Mouse (Mus musculus): Measurements from ENCODE around the gene Exosc8.
A peak's percentile ranks its signal among the peaks of the same experiment; 100 is the strongest.
"Not testable (repeated sequence)": the region's sequence is repeated elsewhere in the genome, so short reads cannot be mapped to it uniquely, and the experiment has no call there.

Gene Exosc8

DNA sequence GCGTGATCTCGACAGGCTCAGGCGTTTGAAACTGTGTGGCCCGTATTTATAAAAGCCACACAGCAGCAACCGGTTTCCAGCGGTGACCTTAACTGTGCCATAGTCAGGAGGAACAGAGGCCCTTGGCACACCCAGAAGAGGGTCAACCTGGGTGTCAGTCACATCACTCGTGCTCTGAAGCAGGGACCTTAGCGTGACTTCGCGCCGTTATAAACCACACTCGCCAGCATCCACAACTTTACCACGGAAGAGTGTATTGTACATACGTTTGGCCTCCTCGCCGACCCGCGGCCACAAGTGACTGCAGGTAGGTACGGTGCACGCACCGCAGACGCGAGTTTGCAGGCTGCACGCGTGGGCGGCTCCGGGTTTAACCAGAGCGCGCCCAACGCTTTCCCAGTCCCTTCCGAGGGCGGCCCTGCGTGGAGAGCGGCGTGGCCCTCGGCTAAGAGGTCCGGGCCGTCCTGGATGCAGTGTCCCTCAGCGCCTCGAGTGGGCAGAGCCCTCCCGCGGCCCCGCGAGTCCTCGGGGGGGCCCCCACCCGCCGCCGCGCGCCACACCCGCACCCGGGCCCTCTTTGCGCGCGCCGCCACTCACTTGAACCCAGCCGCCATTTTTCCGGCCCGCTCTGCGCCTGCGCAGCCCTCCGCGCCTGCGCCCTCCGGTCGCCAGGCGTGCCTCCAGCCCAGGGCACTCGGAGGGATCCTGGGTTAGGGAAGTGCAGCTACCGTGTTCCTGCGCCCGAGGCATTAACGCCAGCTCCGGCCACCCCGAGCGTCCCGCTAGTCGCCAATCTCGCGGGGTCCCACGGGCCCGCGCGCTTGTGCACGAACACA is 564 bp downstream of the Exosc8 start:
- DNase-seq = peak; percentile 92

DNA sequence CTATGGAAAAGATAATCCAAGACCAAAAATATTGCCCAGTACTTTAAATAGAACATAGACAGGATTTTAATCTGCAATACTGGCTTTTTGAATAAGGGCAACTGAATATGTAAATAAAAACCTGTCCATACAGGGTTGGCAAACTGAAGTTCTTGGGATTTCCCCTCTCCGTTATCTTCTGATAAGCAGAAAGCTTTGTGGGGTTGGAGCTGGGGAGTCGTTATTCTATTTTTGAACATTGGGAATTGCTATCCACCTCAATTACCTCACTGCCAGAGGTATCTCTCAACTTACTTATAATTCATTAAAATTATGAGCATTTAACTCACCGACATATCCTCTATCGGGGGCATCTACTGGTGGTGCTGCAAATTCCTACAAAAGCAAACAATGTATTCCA is 2.8 kb downstream of the Exosc8 start:
- DNase-seq = no peak

DNA sequence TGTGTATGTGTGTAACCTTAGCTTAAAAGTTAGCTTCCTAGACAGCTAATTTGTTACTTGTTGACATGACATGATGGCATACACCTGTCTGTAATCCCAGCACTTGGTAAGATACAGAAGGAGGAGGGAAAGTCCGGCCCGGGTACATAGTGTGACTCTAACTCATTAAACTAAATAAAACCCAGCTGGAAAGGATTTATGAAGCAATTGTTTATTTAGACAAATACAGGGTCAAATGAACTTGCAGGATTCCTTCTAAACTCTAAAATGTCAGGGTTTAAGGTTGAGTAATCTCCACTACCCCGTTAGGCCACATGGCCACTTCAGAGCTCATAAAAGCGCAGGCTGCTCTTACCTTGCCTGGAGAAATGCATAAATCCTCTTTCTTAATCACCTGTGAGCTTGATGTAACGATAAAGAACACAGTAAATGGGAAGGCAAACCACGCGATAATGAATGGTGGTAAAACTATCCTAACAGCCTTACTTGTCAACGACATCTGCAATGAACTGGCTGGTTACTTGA is 3.5 kb downstream of the Exosc8 start:
- no peak for DNase-seq

DNA sequence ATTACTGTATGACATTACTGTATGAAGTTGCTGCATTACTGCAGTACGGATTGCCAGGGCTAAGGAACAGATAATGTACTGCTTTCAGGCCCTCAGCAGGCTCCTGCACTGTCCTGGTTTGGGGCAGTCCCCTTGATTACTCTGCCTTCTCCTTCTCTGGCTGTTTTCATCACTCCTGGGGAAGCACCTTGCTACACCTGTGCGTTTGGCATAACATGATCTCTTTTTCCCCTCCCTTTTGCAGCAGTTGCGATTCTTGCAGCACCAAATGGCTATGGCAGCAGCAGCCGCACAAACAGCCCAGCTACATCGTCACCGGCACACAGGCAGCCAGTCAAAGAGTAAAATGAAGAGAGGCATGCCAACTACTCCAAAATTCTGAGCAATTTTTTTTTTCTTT is 7.1 kb downstream of the Exosc8 start:
- no peak for DNase-seq

DNA sequence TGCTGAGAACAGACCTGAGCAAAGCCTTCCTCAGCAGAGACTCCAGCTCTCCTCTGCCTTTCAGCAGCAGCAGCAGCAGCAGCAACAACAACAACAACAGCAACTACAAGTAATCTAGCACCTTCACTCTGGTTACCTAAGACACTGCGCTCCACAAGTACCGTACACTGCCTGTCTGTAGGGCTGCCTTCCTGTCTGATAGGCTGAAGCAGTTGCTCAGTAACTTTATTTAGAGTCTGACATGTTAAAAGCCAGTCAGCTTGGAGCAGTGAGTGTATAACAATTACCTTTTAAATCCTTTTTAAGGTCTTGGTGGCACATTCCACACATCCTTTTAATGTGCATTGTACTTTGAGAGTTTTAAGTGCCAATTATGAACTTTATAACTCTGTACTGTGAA is 7.6 kb downstream of the Exosc8 start:
- DNase-seq = no peak

DNA sequence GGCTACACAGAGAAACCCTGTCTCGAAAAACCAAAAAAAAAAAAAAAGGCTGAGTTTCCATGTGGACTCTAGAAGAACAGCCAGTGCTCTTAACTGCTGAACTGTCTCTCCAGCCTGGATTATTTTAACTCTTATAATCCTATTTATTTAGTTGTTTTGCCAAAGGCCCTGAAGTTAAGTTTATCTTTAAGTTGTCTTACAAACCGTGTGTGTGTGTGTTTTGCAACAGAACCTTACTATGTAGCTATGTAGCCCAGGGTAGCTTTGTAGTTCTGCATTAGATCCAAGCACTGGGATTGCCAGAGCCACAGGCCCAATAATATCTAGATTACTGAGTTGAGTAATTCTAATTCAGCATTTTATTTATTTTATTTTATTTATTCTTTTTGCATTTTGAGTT is 9.8 kb downstream of the Exosc8 start:
- no peak for DNase-seq

DNA sequence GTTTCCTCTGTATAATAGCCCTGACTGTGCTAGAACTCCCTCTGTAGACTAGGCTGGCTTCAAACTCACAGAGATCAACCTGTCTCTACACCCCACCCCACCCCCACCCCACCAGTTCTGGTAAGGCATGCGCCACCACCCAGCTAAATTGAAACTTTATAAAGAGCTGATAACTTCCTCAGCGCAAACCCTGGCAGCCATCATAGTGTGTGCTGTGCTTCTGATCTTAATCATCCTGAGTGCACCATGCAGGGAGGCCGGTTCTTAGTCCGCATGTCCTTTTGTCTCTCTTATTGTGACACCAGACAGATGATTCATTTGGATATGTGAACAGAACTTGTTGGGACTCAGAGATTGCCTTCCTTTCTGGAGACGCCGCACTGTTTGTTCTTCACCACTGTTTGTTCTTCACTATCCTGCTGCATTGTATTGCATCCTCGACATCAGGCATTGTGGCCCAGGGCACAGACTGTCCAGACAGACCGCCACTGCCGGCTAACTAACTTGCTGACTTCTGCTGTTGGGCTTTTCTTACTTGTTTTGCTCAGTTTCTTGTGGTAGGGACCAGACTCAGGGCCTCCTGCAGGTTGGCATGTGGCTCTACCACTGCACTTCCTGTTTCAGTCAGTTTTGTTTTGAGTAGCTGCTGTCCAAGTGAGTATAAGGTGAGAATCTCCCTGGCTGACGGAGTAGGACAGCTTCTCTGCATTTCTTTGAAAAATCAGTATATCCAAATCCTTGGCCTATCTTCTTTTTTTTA is 11.3 kb downstream of the Exosc8 start:
- DNase-seq = peak; percentile 18

DNA sequence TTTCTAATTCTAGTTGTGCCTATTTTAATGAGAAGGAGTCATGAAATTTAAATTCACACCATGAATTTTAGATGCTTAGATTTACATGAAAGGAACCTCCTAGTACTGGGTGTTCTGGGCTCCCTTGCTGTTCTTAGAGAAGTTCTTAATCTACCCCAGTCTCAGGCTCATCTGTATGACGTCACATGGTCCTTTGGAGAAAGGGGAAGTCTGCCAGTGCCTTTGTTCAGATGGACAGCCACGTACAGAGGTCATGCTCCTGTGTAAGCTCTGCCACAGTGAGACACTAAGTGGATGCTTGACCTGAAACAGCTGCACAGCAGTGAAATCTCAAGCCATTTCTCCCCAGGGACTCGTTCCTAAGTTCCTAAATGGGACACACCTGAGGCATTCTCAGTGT is 16.2 kb downstream of the Exosc8 start:
- DNase-seq = no peak

DNA sequence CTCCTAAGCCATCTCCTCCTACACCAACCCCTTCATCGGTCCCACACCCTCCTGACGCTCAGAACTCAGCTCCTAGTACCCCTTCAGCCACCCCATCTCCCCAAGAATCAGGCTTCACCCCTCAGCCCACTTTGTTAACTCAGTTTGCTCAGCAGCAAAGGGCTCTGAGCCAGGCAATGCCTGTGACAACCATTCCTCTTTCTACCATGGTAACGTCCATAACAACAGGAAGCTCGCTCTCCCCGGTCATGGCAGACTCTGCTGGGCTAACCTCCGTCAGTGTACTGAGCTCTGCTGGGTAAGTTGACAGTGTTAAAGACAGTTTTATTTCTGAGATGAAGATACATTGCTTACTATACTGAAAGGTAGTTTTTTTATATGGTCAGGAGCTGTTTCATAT is 17.8 kb downstream of the Exosc8 start:
- no peak for DNase-seq

DNA sequence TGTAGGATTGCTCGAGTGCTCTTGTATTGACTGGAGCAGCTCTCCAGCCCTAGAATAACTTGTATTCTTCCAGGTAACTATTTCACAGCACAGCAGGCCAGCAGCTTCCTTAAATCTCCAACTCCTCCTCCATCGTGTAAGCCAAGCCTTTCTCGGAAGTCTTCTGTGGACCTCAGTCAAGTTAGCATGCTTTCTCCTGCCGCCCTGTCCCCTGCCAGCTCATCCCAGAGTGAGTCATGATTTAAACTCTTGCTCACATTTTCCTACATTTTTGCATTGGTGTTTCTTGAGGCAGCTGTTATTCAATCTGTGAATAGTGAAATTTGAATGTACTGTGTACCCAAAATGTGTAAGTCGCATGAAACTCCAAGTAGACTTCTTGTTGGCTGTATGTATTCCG is 19.7 kb downstream of the Exosc8 start:
- no peak for DNase-seq

DNA sequence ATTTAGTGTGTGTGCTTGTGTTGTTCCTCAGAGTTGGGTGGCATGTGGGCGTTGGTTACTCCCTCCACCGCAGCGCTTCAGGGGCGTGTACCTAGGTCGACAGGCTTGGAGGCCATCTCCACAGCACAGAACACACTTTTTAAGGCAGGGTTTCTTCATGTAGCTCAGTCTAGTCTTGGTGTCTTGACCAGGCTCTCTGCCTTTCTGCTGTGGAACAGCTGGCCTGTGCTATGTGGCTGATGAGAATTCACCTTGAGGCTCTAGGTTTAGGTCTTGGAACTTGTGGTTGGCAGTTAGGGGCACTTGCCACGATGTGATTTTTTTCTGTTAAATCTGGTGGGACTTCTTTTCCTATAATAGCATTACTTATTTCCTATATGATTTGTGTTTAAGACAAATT is 20.9 kb downstream of the Exosc8 start, which contains the start of gene Gm21958:
Gm21958 (minus strand) TSS at position 101 of the 400 bp plus-strand sequence.
- no peak for DNase-seq

DNA sequence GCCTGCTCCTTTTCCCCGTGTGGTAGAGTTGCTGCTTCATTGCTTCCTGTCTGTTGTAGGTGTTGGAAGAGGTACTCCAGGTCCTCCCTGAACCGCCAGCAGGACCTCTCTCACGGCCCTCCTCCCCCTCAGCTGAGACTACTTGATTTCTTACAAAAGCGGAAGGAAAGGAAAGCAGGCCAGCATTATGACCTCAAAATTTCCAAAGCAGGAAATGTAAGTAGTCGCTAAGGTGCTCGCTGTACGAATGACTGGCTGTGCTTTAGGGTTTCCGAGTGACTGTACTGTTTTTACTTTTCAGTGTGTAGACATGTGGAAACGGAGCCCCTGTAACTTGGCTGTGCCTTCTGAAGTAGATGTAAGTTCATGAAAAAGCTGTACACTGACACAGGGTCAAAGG is 26.2 kb downstream of the Exosc8 start:
- no peak for DNase-seq

DNA sequence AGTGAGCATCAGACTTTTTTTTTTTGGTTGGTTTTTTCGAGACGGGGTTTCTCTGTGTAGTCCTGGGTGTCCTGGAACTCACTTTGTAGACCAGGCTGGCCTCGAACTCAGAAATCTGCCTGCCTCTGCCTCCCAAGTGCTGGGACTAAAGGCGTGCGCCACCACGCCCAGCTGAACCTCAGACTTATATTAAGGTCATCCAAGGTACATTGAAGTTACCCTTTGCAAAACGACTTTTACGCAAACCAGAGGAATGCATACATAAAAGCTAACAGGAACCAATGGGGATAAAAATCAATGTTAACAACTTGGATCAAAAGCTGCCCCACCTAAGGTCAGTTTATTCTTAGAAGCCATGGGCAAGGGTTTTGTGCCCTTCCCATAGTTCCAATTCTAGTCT is 31.1 kb downstream of the Exosc8 start:
- not testable (repeated sequence) for DNase-seq

DNA sequence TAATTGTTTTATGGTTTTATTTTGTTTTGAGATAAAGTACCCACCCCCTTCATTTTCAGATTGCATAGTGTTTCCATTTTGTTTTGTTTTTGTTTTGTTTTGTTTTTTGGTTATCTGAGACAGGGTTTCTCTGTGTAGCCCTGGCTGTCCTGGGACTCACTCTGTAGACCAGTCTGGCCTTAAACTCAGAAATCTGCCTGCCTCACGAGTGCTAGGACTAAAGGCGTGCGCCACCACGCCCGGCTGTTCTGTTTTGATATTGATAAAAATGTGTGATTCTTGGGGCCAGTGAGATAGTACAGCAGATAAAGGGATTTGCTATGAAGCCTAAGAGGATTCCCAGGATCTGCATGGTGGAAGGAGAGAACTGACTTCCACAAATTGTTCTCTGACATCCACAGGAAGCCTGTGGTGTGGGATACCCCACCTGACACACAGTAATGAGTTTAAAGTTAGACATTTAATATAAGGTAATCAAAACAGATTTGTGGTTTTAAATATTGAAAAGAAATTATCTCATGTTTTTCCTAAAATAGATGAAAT is 35.4 kb downstream of the Exosc8 start:
- no peak for DNase-seq

DNA sequence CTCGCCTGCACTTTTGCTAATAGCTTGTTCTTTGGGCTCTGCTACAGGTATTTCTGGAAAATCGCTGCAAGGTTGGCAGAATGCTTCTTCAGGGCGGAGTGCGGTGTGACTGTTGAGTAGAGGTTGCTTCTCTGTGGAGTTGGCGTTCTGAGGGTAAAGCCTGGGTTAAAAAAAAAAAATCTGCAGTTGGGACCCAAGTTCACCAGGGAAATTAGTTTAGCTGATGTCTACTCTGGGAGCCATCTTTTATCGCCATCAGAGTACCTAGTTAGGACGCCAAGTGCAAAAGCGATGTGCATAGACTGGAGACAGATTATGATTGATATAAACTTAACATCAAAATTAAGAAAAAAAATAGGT is 42.2 kb downstream of the Exosc8 start:
- DNase-seq = no peak

DNA sequence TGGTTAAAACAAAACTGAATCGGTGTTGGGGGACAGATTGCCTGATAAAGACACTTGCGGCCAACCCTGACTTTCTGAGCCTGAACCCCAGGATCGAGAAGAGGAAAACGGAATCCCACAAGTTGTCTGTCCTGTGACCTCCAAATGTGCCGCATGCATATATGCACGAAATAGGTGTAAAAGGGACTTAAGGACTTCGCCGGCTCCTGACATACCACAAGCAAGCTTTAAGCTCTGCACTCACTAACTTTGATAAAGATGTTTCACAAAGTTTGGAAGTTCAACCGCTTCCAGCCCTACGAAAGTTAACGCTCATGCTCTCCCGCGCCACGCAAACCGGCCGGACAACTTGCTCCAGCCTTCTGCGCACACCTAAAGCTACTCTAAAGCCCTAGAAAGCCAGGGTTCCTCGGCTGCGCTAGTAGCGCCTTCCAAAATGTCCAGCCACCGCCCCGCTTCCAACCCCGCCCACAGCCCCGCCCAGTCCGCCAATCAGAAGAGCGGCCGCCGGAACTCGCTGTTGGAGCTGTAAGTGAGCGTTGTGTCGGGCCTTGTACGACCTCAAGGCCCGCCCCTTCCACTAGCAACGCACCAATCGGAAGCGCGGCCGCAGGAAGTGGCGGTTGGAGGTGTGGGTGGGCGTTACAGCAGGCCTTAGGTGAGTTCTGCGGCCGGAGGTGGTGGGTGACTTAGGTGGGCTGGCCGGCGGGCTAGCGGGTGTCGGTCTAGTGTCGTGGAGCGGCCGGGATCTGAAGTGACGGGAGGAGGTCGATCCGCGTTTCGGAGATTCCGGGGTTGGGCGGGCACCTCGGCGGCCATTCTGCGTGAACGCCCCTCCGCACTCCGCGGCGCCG is 42.8 kb downstream of the Exosc8 start, which contains the start of gene Supt20:
Supt20 (plus strand) TSS at position 606 of the 854 bp plus-strand sequence.
- peak; percentile 93 for DNase-seq

DNA sequence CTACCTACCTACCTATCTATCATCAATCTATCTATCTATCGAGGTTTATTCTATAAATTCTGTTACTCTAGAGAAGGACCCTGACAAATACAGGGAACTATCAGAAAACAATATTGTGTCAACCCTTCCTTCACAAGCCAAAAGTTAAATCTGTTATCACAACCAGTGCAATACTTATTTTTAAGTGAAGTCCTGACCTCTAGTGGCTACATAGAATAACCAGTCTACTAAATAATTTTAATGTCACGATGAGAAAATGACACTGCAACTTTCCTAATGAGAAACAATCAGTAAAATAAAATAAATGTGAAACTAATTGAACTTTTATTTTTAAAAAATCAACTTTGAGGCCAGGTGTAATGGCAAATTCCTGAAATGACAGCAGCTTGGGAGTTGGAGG is 46.1 kb downstream of the Exosc8 start:
- DNase-seq = no peak

DNA sequence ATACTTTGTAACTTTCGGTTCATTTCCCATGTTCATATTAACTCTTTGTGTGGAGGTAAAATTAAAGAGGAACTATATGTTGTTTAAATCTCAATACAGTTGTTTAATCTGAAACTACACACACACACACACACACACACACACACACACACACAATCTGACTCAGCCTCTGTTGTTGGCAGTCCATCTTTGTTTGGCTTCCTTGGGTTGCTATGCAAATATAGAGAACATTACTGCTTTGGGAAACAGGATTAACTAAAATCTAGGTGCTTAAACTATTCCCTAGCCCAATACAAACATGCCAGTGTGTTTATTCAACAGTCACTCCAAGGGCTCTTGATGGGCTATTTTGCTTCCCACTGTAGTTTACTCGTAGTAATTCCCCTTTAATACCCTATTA is 47.9 kb downstream of the Exosc8 start:
- DNase-seq = no peak

DNA sequence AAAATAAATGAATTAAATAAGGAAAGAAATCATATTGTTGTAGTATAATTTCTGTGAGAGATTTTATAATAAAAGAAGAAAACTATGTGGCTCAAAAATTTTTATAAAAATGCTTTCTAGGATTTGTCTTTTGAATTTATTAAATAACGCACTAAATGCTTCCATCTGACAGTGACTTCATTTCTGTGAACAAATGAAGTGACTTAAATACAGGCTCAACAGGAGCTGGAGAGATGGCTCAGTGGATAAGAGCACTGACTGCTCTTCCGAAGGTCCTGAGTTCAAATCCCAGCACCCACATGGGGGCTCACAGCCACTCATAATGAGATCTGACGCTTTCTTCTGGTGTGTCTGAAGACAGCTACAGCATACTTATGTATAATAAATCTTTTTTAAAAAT is 50.0 kb downstream of the Exosc8 start:
- DNase-seq = no peak

DNA sequence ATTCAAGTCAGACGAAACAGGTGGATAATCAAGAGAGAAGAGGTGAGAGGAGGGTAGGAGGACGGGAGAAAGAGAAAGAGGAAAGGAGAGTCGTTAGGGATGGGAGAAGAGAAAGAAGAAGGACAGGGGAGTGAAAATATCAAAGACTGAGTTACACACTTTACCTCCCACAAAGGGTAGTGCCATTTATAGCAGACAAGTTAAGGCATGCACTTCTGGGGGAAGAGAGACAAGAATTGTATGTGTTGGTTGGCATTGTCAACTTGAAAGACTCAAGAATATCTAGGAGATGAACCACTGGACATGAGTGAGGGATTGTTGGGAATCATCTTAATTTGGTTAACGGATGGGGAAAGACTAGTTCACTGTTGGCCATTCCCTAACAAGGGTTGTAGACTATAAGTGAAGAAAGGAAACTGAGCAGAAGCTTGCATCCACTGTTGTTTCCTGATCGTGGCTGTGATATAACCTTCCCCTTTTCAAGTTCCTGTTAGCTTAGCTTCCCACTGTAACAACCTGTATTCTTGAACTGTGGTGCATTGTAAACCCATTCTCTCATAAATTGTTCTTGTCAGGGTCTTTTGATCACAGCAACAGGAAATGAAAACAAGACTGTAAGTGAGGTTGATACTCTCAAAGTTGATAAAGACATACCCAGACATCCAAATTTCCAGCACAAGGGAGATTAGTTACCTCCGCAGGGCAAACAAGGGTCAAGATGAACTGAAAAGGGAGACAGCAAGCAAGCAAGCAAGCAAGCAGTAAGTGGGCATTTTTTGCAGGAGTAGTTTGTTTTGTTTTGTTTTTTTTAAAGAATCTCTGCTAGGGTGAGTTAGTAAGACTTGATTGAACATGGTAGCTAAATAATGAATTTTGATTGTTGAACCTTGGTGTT is 53.6 kb downstream of the Exosc8 start:
- DNase-seq = no peak
